Mouse (Mus musculus) erythroblast, embryonic 14.5 days (primary cell): Measurements from ENCODE around the gene Ispd.

ENCODE experiments used
- GATA1 ChIP-seq: IDR thresholded peaks from 2 replicates; pipeline ENCODE4 v1.6.1; 2012; ENCODE audit warnings: low read length, inconsistent platforms, mixed read lengths
- TAL1 ChIP-seq: IDR thresholded peaks from 3 replicates; pipeline ENCODE4 v1.6.1; 2012; ENCODE audit warnings: low read length, inconsistent platforms, mixed read lengths

DNA sequence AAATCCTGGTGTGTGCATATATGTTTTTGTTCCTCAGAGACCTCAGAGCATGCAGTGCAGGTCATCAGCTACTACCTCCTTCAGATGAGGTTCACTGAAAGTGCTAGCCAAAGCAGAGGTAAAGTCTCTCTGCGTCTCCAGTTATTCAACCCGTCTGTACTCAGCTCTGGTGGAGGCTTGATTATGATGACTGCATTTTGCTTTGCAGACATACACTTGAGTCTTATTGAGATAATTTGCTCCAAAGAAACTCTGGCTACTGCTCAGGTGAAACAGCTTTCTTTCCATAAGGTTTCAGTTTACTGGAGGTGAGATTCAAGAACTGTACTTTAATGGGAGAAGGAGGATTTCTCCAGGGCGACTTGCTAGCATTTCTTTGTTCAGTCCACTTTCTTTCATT is 339.5 kb downstream of the Ispd start:
- TF ChIP-seq GATA1 (no peak), TAL1 (no peak)
